Mouse (Mus musculus) cortical plate, adult 2 months (tissue): ENCODE data around the gene Ryr3. TPM values are rescaled to one million over a fixed set of nuclear protein-coding genes. Genes with fewer than 3 reads are reported as not detected.

Experiments used
- H3K27ac ChIP-seq: fragments of 200-500 bp; 2 replicates; pipeline ENCODE4 v1.5.1; 2012; ENCODE audit warnings: low read length, control low read depth, inconsistent platforms; ENCODE audit not compliant: insufficient read depth
- H3K4me1 ChIP-seq: fragments of 200-500 bp; 2 replicates; pipeline ENCODE4 v1.6.1; 2011; ENCODE audit warnings: low read length; ENCODE audit not compliant: control insufficient read depth, insufficient read depth
- H3K4me3 ChIP-seq: fragments of 200-500 bp; 2 replicates; pipeline ENCODE4 v1.5.1; 2011; ENCODE audit warnings: mild to moderate bottlenecking, low read length, control low read depth; ENCODE audit not compliant: insufficient read depth
- CTCF ChIP-seq: fragments of 200-500 bp; IDR thresholded peaks from 2 replicates; pipeline ENCODE4 v1.5.1; 2011; ENCODE audit warnings: mild to moderate bottlenecking, control low read depth, low read length; ENCODE audit not compliant: insufficient read depth; ENCODE audit errors: extremely low read depth
- POLR2A ChIP-seq: fragments of 200-500 bp; IDR thresholded peaks from 2 replicates; pipeline ENCODE4 v1.6.1; 2011; ENCODE audit warnings: mild to moderate bottlenecking, low read length, control low read depth; ENCODE audit not compliant: insufficient read depth; ENCODE audit errors: extremely low read depth
- polyA plus RNA-seq: library from polyadenylated mRNA; depleted of rRNA; stranded (reverse); fragments of >200 nt; gene quantifications from 2 replicates; pipeline ENCODE4 v1.2.3, GENCODE M21; 2012

Ryr3 gene
- polyA plus RNA-seq, 1 experiment: 23.2 TPM

- Histone ChIP-seq H3K4me1 (no peaks in the 10 kb centered on the region), H3K4me3 (no peak overlapping the region), H3K27ac (no peak overlapping the region)
- no peak for TF ChIP-seq POLR2A
- no peak for TF ChIP-seq CTCF
Observed at GRCm38 (mm10) chr2:112748532-112748931, 468.4 kb downstream of the Ryr3 start.

GRCm38 (mm10) chr2:112732942-112733341 is 484.0 kb downstream of the Ryr3 start:
- Histone ChIP-seq H3K4me3 (no peak overlapping the region), H3K4me1 (no peaks in the 10 kb centered on the region), H3K27ac (no peak overlapping the region)
- TF ChIP-seq CTCF (no peak), POLR2A (no peak)

DNA sequence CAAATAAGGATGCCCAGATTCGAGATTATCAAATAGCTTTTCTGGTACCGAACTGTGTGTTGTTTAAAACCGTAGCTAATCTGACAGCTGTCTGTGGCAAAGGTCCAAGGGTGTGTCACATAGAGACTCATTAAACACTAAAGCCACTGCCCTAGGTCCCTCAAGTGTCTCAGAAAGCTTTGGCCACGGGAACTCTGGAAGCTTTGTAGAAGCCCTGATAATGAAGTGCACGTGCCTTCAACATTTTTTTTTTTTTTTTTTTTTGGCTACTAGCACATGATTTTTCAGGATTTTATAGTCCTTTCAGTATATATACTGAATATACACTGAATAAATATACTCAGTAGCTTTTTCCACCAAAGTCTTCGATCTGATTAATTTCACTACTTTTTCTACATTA is 489.1 kb downstream of the Ryr3 start:
- H3K4me3 ChIP-seq: no peak overlapping the region
- no peak overlapping the region for H3K27ac ChIP-seq
- H3K4me1 ChIP-seq: no peaks in the 10 kb centered on the region
- TF ChIP-seq POLR2A (no peak), CTCF (no peak)

GRCm38 (mm10) chr2:112721217-112721616 is 495.7 kb downstream of the Ryr3 start:
- H3K4me3 ChIP-seq: no peak overlapping the region
- TF ChIP-seq CTCF (no peak), POLR2A (no peak)
- no peak overlapping the region for H3K27ac ChIP-seq
- H3K4me1 ChIP-seq: no peaks in the 10 kb centered on the region

- Histone ChIP-seq H3K4me1 (no peaks in the 10 kb centered on the region), H3K4me3 (no peak overlapping the region), H3K27ac (no peak overlapping the region)
- TF ChIP-seq CTCF: no peak
- no peak for TF ChIP-seq POLR2A
Observed at GRCm38 (mm10) chr2:112720715-112721114, 496.2 kb downstream of the Ryr3 start.

DNA sequence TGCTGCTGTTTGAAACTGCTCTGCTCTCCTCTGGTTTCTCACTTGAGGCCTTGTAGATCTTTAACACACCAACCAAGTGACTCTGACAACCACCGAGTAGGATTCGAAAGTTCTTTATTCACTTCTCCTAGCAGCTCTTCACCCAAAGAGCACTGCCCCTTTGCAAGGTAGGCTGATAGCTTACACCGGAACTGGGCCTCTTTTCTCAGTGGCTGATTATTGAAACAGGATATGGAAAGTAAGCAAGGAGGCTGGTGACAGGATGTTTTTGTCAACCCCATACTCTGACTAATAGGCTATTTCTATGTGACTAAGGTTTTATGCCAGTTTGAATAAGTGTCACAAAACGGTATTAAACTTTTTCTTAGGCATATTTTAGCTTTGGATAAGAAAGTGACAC is 502.2 kb downstream of the Ryr3 start:
- TF ChIP-seq CTCF: no peak
- no peak for TF ChIP-seq POLR2A

GRCm38 (mm10) chr2:112681817-112682216 is 535.1 kb downstream of the Ryr3 start:
- TF ChIP-seq CTCF (no peak), POLR2A (no peak)
- H3K27ac ChIP-seq: no peak overlapping the region
- no peak overlapping the region for H3K4me3 ChIP-seq
- no peaks in the 10 kb centered on the region for H3K4me1 ChIP-seq

More for the DNA sequence above, 502.2 kb downstream of the Ryr3 start:
- no peaks in the 10 kb centered on the region for H3K4me1 ChIP-seq
- no peak overlapping the region for H3K4me3 ChIP-seq
- no peak overlapping the region for H3K27ac ChIP-seq

DNA sequence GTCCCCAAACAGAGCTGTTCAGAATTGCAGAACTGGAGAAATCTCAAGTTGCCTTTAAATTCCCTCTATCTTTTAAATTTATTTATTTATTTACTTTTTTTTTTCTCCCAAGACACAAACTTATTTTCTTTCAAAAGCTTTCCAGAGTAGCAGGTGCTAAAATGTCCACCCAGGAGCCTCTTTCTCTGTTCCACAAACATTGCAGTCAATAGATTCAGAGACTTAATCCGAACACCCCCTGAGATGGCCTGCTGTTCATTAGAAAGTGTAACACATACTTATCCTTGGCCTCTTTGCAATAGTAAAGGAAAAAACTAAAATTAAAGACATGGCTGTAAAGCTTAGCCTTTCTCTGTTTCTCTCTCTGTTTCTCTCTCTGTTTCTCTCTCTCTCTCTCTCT is 539.6 kb downstream of the Ryr3 start:
- no peaks in the 10 kb centered on the region for H3K4me1 ChIP-seq
- TF ChIP-seq POLR2A (no peak), CTCF (no peak)

GRCm38 (mm10) chr2:112676721-112677120 is 540.2 kb downstream of the Ryr3 start:
- Histone ChIP-seq H3K4me3 (no peak overlapping the region), H3K27ac (no peak overlapping the region), H3K4me1 (no peaks in the 10 kb centered on the region)
- no peak for TF ChIP-seq POLR2A
- no peak for TF ChIP-seq CTCF

More for the DNA sequence above, 539.6 kb downstream of the Ryr3 start:
- no peak overlapping the region for H3K27ac ChIP-seq
- H3K4me3 ChIP-seq: no peak overlapping the region

DNA sequence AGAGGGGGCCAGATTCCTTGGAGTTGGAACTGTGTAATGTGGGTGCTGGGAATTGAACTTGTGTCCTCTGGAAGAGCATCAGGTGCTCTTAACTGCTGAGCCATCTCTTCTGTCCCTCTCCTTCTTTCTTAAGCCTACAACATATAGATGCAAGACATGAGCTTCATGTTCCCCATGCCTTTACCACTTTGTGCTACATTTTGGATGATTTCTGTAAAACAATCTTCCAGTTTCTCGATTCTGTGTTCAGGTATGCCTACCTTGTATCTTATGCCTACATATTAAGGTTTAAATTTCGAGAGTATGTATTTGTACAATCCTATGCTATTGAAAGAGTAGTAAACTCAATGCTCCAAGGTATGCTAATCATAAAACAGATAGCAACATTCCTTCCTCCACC is 540.7 kb downstream of the Ryr3 start:
- Histone ChIP-seq H3K4me1 (no peaks in the 10 kb centered on the region), H3K27ac (no peak overlapping the region), H3K4me3 (no peak overlapping the region)
- no peak for TF ChIP-seq CTCF

DNA sequence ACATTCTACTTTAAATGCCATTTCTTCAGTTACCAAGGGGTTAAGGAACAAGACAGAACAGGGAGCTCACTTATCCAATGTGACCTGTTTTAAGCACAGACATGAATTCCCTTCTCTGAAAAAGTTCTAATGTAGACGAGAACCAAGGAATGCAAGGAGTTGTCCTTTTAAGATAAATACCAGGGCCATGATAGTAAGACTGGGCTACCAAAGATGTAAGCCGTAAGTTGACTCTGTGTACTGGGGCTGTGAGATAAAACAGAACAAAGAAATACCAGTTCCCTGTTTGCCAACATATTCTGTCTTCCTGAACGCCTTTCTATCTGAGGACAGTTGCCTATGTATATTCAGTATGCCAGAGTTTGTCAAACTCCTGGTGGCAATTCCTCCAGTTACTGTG is 547.4 kb downstream of the Ryr3 start:
- TF ChIP-seq POLR2A: no peak
- TF ChIP-seq CTCF: no peak
- H3K27ac ChIP-seq: no peak overlapping the region
- no peak overlapping the region for H3K4me3 ChIP-seq

More for the DNA sequence above, 547.4 kb downstream of the Ryr3 start:
- no peaks in the 10 kb centered on the region for H3K4me1 ChIP-seq
